Mouse (Mus musculus): ENCODE results near the gene Slc35f1. TPM values are rescaled to one million over a fixed set of nuclear protein-coding genes. Genes with fewer than 3 reads are reported as not detected.

Slc35f1 gene
- polyA plus RNA-seq, 1 experiment from 2014 or later, result 0.23 TPM

- Histone ChIP-seq H3K27me3 (replicated peaks; ENCODE audit: control insufficient read depth, insufficient read depth, low read length) (no peaks in the 10 kb centered on the region), H3K4me3 (ENCODE audit: low read depth, low read length) (no peak overlapping the region), H3K4me2 (no peak overlapping the region), H3K4me1 (replicated peaks; ENCODE audit: control insufficient read depth, insufficient read depth, low read length) (no peaks in the 10 kb centered on the region), H3K27ac (ENCODE audit: low read depth, low read length) (no peak overlapping the region), H3K36me3 (ENCODE audit: control insufficient read depth, insufficient read depth, low read length) (no peaks in the 10 kb centered on the region), H3K9ac (ENCODE audit: low read depth, low read length) (no peak overlapping the region), H3K9me3 (ENCODE audit: control insufficient read depth, low read length) (no peaks in the 10 kb centered on the region)
- 77% methylated on average over 1 of the region's 1 CpGs for WGBS
- no peak for DNase-seq (ENCODE audit: low spot score)
- ATAC-seq (replicated peaks; ENCODE audit: low FRiP score), result no peak
Observed at GRCm38 (mm10) chr10:52819661-52820060, 129.3 kb downstream of the Slc35f1 start.

DNA sequence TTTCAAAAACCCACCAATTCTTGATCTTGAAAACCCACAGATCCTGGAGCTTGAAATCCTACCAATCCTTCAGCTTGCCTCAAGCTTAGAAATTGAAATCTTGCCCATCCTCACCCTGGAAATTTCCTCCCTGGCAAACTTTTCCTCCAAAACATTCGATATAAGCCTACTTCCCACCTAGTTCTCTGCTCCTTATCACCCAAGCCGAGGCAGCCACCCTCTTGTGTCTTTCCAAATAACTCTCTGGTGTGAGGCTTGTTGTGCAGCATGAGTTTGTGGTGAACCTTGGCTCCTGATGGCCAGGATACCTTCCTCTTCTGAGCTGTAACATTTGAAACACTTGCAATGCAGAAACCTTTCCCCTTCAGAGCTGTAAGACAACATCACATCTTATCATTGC is 132.6 kb downstream of the Slc35f1 start:
- no peak overlapping the region for H3K27ac ChIP-seq (ENCODE audit: low read depth, low read length)
- DNase-seq (ENCODE audit: low spot score) (no peak), ATAC-seq (replicated peaks; ENCODE audit: low FRiP score) (no peak)
- WGBS, result 48% methylated on average over 2 of the region's 2 CpGs
- no peaks in the 10 kb centered on the region for H3K27me3 ChIP-seq (replicated peaks; ENCODE audit: control insufficient read depth, insufficient read depth, low read length)
- no peak overlapping the region for H3K9ac ChIP-seq (ENCODE audit: low read depth, low read length)
- no peaks in the 10 kb centered on the region for H3K9me3 ChIP-seq (ENCODE audit: control insufficient read depth, low read length)
- no peaks in the 10 kb centered on the region for H3K4me1 ChIP-seq (replicated peaks; ENCODE audit: control insufficient read depth, insufficient read depth, low read length)
- no peak overlapping the region for H3K4me3 ChIP-seq (ENCODE audit: low read depth, low read length)
- no peak overlapping the region for H3K4me2 ChIP-seq
- no peaks in the 10 kb centered on the region for H3K36me3 ChIP-seq (ENCODE audit: control insufficient read depth, insufficient read depth, low read length)

GRCm38 (mm10) chr10:52825746-52826145 is 135.4 kb downstream of the Slc35f1 start:
- 73% methylated on average over 4 of the region's 4 CpGs for WGBS
- Histone ChIP-seq H3K27ac (ENCODE audit: low read depth, low read length) (no peak overlapping the region), H3K4me2 (no peak overlapping the region), H3K4me1 (replicated peaks; ENCODE audit: control insufficient read depth, insufficient read depth, low read length) (no peaks in the 10 kb centered on the region), H3K9me3 (ENCODE audit: control insufficient read depth, low read length) (no peaks in the 10 kb centered on the region), H3K9ac (ENCODE audit: low read depth, low read length) (no peak overlapping the region), H3K36me3 (ENCODE audit: control insufficient read depth, insufficient read depth, low read length) (no peaks in the 10 kb centered on the region), H3K27me3 (replicated peaks; ENCODE audit: control insufficient read depth, insufficient read depth, low read length) (no peaks in the 10 kb centered on the region), H3K4me3 (ENCODE audit: low read depth, low read length) (no peak overlapping the region)
- no peak for DNase-seq (ENCODE audit: low spot score)
- no peak for ATAC-seq (replicated peaks; ENCODE audit: low FRiP score)

DNA sequence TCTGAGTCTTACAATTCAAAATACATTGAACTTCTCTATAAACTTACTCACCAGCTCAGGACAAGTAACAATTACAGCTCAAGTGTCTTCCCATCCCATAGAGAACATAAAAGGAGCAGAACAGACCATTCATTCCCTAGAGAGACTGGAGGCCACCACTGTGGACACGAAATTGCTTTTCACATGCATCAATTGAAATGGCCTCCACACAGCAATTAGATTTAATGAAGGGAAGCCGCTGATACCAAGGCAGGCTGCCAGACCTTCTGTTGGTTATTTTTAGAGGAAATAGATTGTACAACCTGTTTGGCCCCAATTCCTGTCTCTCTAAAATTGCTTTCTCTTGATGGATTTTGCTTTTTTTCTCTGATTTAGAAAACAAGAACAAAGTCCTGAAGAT is 150.5 kb downstream of the Slc35f1 start:
- H3K36me3 ChIP-seq (ENCODE audit: control insufficient read depth, insufficient read depth, low read length), result no peaks in the 10 kb centered on the region
- no peak overlapping the region for H3K4me2 ChIP-seq
- H3K9ac ChIP-seq (ENCODE audit: low read depth, low read length), result no peak overlapping the region
- no peaks in the 10 kb centered on the region for H3K4me1 ChIP-seq (replicated peaks; ENCODE audit: control insufficient read depth, insufficient read depth, low read length)
- ATAC-seq (replicated peaks; ENCODE audit: low FRiP score) (no peak), DNase-seq (ENCODE audit: low spot score) (no peak)
- no peak overlapping the region for H3K27ac ChIP-seq (ENCODE audit: low read depth, low read length)
- H3K4me3 ChIP-seq (ENCODE audit: low read depth, low read length), result no peak overlapping the region
- no peaks in the 10 kb centered on the region for H3K9me3 ChIP-seq (ENCODE audit: control insufficient read depth, low read length)
- 58% methylated on average over 2 of the region's 2 CpGs for WGBS
- no peaks in the 10 kb centered on the region for H3K27me3 ChIP-seq (replicated peaks; ENCODE audit: control insufficient read depth, insufficient read depth, low read length)

GRCm38 (mm10) chr10:52851994-52852393 is 161.7 kb downstream of the Slc35f1 start:
- Histone ChIP-seq H3K36me3 (ENCODE audit: control insufficient read depth, insufficient read depth, low read length) (no peaks in the 10 kb centered on the region), H3K9ac (ENCODE audit: low read depth, low read length) (no peak overlapping the region), H3K27me3 (replicated peaks; ENCODE audit: control insufficient read depth, insufficient read depth, low read length) (no peaks in the 10 kb centered on the region), H3K4me1 (replicated peaks; ENCODE audit: control insufficient read depth, insufficient read depth, low read length) (no peaks in the 10 kb centered on the region), H3K4me3 (ENCODE audit: low read depth, low read length) (no peak overlapping the region), H3K9me3 (ENCODE audit: control insufficient read depth, low read length) (no peaks in the 10 kb centered on the region), H3K27ac (ENCODE audit: low read depth, low read length) (no peak overlapping the region), H3K4me2 (no peak overlapping the region)
- ATAC-seq (replicated peaks; ENCODE audit: low FRiP score) (no peak), DNase-seq (ENCODE audit: low spot score) (no peak)

DNA sequence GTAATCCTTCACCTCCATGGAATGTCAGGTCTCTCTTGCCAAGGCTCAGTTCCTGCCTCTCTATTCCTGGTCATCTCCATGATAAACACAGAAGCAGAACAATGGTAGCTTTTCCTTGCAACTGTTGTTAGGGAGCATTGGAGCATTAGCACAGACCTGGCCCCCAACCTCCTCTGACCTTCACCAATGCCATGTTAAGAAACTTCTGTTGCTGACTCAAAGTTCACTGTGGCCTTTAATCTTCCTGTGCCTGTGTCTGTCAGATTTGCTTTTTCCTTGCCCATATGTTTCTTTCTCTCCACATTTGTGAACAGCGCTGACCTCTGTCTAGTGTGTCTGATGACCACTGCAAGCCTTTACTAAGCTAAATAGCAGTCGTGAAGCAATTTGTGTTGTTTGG is 170.5 kb downstream of the Slc35f1 start:
- Histone ChIP-seq H3K9me3 (ENCODE audit: control insufficient read depth, low read length) (no peaks in the 10 kb centered on the region), H3K4me3 (ENCODE audit: low read depth, low read length) (no peak overlapping the region), H3K4me2 (no peak overlapping the region), H3K27ac (ENCODE audit: low read depth, low read length) (no peak overlapping the region), H3K36me3 (ENCODE audit: control insufficient read depth, insufficient read depth, low read length) (no peaks in the 10 kb centered on the region), H3K4me1 (replicated peaks; ENCODE audit: control insufficient read depth, insufficient read depth, low read length) (no peaks in the 10 kb centered on the region), H3K27me3 (replicated peaks; ENCODE audit: control insufficient read depth, insufficient read depth, low read length) (no peaks in the 10 kb centered on the region), H3K9ac (ENCODE audit: low read depth, low read length) (no peak overlapping the region)
- no peak for ATAC-seq (replicated peaks; ENCODE audit: low FRiP score)
- WGBS, result 74% methylated on average over 2 of the region's 2 CpGs
- no peak for DNase-seq (ENCODE audit: low spot score)

- ATAC-seq (replicated peaks; ENCODE audit: low FRiP score), result no peak
- Histone ChIP-seq H3K9me3 (ENCODE audit: control insufficient read depth, low read length) (no peaks in the 10 kb centered on the region), H3K9ac (ENCODE audit: low read depth, low read length) (no peak overlapping the region), H3K4me3 (ENCODE audit: low read depth, low read length) (no peak overlapping the region), H3K4me2 (no peak overlapping the region), H3K4me1 (replicated peaks; ENCODE audit: control insufficient read depth, insufficient read depth, low read length) (no peaks in the 10 kb centered on the region), H3K27ac (ENCODE audit: low read depth, low read length) (no peak overlapping the region), H3K36me3 (ENCODE audit: control insufficient read depth, insufficient read depth, low read length) (no peaks in the 10 kb centered on the region), H3K27me3 (replicated peaks; ENCODE audit: control insufficient read depth, insufficient read depth, low read length) (no peaks in the 10 kb centered on the region)
- WGBS, result 85% methylated on average over 5 of the region's 5 CpGs
- no peak for DNase-seq (ENCODE audit: low spot score)
Observed at GRCm38 (mm10) chr10:52864936-52865335, 174.6 kb downstream of the Slc35f1 start.

- Histone ChIP-seq H3K36me3 (ENCODE audit: control insufficient read depth, insufficient read depth, low read length) (no peaks in the 10 kb centered on the region), H3K27ac (ENCODE audit: low read depth, low read length) (no peak overlapping the region), H3K9me3 (ENCODE audit: control insufficient read depth, low read length) (no peaks in the 10 kb centered on the region), H3K4me3 (ENCODE audit: low read depth, low read length) (no peak overlapping the region), H3K4me2 (no peak overlapping the region), H3K9ac (ENCODE audit: low read depth, low read length) (no peak overlapping the region), H3K4me1 (replicated peaks; ENCODE audit: control insufficient read depth, insufficient read depth, low read length) (no peaks in the 10 kb centered on the region), H3K27me3 (replicated peaks; ENCODE audit: control insufficient read depth, insufficient read depth, low read length) (no peaks in the 10 kb centered on the region)
- ATAC-seq (replicated peaks; ENCODE audit: low FRiP score), result no peak
- no peak for DNase-seq (ENCODE audit: low spot score)
Observed at GRCm38 (mm10) chr10:52871110-52871509, 180.8 kb downstream of the Slc35f1 start.

GRCm38 (mm10) chr10:52874133-52874532 is 183.8 kb downstream of the Slc35f1 start:
- Histone ChIP-seq H3K4me2 (no peak overlapping the region), H3K9me3 (ENCODE audit: control insufficient read depth, low read length) (no peaks in the 10 kb centered on the region), H3K36me3 (ENCODE audit: control insufficient read depth, insufficient read depth, low read length) (no peaks in the 10 kb centered on the region), H3K4me3 (ENCODE audit: low read depth, low read length) (no peak overlapping the region), H3K4me1 (replicated peaks; ENCODE audit: control insufficient read depth, insufficient read depth, low read length) (no peaks in the 10 kb centered on the region), H3K27me3 (replicated peaks; ENCODE audit: control insufficient read depth, insufficient read depth, low read length) (no peaks in the 10 kb centered on the region), H3K9ac (ENCODE audit: low read depth, low read length) (no peak overlapping the region), H3K27ac (ENCODE audit: low read depth, low read length) (no peak overlapping the region)
- ATAC-seq (replicated peaks; ENCODE audit: low FRiP score) (no peak), DNase-seq (ENCODE audit: low spot score) (no peak)
- 76% methylated on average over 9 of the region's 9 CpGs for WGBS

Measured in liver, embryonic 11.5 days (tissue).